Mouse (Mus musculus) central nervous system, embryonic 14 days (tissue): ENCODE measurements around the gene Ivd. TPM values are rescaled to one million over a fixed set of nuclear protein-coding genes. Genes with fewer than 3 reads are reported as not detected.

ENCODE experiments used
- polyA plus RNA-seq: library from polyadenylated mRNA; depleted of rRNA; stranded (reverse); fragments of >200 nt; gene quantifications from 2 replicates; pipeline ENCODE4 v1.2.3, GENCODE M21; 2012; rRNA removed

The Ivd gene
- 71.5 and 74.5 TPM in 2 replicates for polyA plus RNA-seq

GRCm38 (mm10) chr2:118861454-118862339 is at the start of gene Ivd:
Gene Ivd, plus strand, starts transcription at chr2:118861954.

GRCm38 (mm10) chr2:118813981-118814836 is 47.5 kb upstream of the Ivd start, which contains the start of gene Knstrn:
Gene Knstrn, plus strand, starts transcription at chr2:118814003.

GRCm38 (mm10) chr2:118899981-118900825 is 38.4 kb downstream of the Ivd start, which contains the start of gene Bahd1:
Gene Bahd1, plus strand, starts transcription at chr2:118900377.

GRCm38 (mm10) chr2:118926361-118926997 is 64.7 kb downstream of the Ivd start, which contains the start of gene Chst14:
Gene Chst14, plus strand, starts transcription at chr2:118926496.

Other genes with a start within 250 kb of the Ivd start
- 20.2 and 22.6 TPM in 2 replicates for gene Pak6, start 198.7 kb upstream of the Ivd start, polyA plus RNA-seq
- gene Ankrd63, start 158.0 kb upstream of the Ivd start, polyA plus RNA-seq: 0.23 and 0.36 TPM in 2 replicates
- 1.0 and 1.4 TPM in 2 replicates for gene Plcb2, start 133.5 kb upstream of the Ivd start, polyA plus RNA-seq
- 9.9 and 11.5 TPM in 2 replicates for gene Inafm2, start 116.2 kb upstream of the Ivd start, polyA plus RNA-seq
- 2.5 and 2.9 TPM in 2 replicates for gene Ccdc9b, start 99.3 kb upstream of the Ivd start, polyA plus RNA-seq
- gene Phgr1, start 89.2 kb upstream of the Ivd start, polyA plus RNA-seq: 0.12 TPM in 1 of 2 replicates, not detected in the other
- 57.0 and 66.4 TPM in 2 replicates for gene Disp2, start 82.2 kb upstream of the Ivd start, polyA plus RNA-seq
- gene Knstrn, start 48.0 kb upstream of the Ivd start, polyA plus RNA-seq: 40.0 and 55.7 TPM in 2 replicates
- 18.6 and 21.1 TPM in 2 replicates for gene Bahd1, start 38.4 kb downstream of the Ivd start, polyA plus RNA-seq
- gene Chst14, start 64.5 kb downstream of the Ivd start, polyA plus RNA-seq: 9.7 and 18.0 TPM in 2 replicates
- gene Ccdc32, start 167.4 kb downstream of the Ivd start, polyA plus RNA-seq: 22.3 and 22.7 TPM in 2 replicates
- gene Rpusd2, start 172.8 kb downstream of the Ivd start, polyA plus RNA-seq: 6.4 and 7.4 TPM in 2 replicates
- gene Knl1, start 185.2 kb downstream of the Ivd start, polyA plus RNA-seq: 3.3 and 4.6 TPM in 2 replicates